Mouse (Mus musculus): ENCODE results near the gene Adsl.
"Not testable (repeated sequence)": the region's sequence is repeated elsewhere in the genome, so short reads cannot be mapped to it uniquely, and the experiment has no call there.

The Adsl gene

DNA sequence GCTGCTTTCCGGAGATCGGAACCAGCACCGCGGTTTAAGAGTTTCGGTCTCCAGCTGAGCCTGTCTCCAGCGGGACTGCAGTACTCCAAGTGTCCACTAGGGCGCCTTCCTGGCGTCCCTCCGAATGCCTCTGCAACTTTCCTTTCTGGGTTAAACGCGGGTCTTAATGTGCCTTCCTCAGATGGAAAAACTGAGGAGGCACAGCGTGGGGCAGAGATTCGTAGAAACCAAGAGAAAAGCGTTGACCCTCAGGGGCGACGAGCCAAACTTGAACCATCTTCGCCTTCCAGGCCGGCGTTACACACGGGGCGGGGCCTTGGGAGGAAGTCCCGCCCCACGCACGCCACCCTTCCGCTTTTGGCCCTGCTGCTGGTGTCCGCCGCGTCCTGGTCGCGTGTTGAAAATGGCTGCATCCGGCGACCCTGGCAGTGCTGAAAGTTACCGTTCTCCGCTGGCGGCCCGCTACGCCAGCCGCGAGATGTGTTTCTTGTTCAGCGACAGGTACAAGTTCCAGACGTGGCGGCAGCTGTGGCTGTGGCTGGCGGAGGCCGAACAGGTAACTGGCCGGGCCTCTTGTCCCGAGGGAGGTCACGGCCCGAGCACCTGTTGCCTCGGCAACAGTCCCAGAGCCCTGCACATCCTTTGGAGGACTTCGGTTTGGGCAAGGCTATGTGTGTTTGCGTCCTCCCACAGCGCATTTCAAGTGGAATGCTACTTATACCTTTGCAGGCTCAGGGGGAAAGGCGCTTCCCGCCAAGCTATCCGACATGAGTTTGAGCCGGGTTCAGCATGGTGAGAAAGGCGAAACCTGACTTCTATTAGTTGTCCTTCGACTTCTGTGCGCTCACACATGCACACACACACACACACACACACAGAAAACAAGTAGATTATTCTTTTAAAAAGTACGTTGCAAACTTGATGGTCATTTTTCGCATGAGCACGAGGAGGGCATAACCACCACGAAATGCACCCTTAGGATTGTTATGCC lies at the start of gene Adsl:
Adsl (plus strand) TSS at position 346 of the 991 bp plus-strand sequence.
- peak; percentile 84 for DNase-seq

DNA sequence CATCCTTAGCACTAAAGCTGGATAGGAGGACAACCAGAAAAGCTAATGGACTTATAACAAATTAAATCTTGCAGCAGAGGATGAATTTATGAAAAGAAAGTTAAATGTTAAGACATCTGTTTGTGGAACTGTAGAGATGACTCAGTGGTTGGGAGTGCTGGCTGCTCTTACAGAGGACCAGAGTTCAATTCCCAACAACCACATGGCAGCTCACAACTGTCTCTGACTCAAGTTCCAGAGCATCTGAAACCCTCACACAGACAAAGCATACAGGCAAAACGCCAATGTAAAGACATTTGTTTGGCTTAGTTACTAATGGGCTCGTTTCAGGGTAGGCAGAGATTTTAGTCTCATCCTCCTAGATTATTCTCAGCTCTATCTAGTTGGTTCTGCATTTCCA lies 48.5 kb upstream of the Adsl start:
- DNase-seq, result no peak

DNA sequence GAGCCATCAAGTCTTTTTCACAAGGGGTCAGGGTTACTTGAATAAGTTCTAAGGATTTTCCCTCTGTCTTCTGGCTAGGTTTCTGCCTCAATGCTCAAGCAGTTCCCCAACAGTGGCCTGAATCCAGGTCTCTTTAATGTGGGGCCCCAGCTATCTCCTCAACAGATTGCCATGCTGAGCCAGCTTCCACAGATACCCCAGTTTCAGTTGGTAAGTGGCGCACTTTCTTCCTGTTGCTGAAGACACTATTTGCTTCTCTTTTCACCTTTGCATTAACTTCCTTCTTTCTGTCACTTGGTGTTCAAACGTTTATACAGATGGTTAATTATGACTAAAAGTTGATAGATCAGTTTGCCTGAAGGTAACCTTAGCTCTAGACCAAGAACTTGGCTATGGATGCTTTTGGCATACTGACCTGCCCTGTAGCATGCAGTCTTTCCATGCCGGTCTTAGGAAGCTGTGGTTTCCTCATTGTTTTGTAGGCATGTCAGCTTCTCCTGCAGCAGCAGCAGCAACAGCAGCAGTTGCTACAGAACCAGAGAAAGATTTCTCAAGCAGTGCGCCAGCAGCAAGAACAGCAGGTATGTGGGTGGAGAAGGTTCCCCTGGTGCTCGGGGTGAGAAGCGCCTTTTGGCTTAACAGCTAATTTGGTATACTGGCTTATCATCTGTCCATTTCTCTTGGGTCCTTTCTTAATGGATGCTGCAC lies 46.3 kb upstream of the Adsl start:
- DNase-seq, result no peak

DNA sequence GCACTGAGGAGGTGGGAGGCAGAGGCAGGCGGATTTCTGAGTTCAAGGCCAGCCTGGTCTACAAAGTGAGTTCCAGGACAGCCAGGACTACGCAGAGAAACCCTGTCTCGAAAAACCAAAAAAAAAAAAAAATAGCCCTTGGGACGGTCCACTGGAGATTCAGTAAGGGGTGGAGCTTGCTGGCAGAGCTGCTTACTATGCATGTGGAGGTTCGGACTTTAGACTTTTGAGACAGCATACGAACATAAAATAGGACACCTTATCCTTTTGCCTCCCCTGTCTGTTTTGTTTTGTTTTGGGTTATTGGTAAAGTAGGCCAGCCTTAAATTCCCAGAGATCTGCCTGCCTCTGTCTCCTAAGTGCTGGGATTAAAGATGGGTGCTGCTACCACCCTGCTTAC lies 43.5 kb upstream of the Adsl start:
- not testable (repeated sequence) for DNase-seq

DNA sequence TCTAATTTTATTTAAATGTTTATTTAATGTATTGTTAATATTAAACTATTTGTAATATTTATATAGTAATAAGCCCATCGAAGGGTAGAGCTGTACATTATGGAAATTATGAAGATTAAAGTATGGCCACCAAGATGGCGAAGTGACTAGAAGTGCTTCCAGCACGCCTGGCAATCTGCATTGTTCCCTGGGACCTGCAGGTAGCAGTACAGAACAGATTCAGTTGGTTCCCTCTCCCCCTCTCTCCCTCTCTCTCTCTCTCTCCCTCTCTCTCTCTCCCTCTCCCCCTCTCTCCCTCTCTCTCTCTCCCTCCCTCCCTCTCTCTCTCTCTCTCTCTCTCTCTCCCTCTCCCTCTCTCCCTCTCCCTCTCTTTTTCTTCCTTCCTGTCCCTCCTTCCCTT lies 38.1 kb upstream of the Adsl start:
- no peak for DNase-seq

DNA sequence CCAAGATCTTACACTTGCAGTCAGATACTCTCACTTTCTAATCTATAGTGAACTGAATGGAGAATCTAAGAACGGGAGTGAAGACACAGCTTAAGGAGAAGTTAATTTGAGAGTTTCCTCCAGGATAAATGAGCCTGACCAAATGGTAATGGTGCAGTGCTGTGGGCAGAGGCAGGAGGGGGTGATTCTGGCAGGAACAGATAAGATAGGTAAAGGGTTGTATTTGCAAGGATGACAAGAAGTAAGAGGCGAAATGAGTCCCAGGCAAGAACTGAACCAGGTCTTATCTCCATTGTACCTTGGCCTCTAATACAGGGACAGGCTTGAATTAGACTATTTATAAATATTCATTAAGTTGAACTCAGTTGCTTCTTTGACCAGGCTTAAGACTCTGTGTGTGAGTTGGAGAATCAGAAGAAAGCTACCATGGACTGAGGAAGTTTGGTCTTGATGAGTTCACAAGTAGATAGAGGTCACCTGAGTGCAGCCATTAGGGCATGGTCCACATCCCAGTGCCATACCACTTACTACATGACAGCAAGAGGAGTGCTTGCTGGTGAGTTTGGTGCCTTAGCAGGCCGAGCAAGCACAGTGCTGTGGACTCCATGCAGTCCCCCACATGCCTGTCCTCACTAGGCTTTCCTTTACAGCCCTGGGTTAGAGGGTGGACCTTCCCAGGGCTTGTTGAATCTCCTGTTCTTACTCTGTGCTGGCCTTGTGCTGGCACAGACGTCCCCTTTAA lies 37.3 kb upstream of the Adsl start:
- DNase-seq, result no peak

DNA sequence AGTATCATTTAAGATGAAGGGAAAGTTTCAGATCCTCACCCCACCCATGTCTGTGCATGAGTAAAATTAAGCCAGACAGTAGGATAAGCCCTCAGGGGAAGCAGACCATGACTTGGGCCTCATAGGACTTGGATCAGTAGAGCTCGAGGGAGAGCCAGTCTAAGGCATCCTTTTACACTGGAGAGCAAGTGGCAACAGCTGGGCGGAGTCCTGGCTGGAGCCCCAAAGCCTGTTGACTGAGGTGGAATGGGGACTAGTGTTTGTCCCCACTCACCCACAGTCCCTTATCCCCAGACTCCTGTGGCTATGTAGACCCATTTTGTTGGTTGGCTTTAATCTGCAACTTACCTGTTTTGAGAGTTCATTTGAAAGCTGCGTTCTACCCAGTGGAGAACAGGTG lies 36.1 kb upstream of the Adsl start:
- DNase-seq, result no peak

DNA sequence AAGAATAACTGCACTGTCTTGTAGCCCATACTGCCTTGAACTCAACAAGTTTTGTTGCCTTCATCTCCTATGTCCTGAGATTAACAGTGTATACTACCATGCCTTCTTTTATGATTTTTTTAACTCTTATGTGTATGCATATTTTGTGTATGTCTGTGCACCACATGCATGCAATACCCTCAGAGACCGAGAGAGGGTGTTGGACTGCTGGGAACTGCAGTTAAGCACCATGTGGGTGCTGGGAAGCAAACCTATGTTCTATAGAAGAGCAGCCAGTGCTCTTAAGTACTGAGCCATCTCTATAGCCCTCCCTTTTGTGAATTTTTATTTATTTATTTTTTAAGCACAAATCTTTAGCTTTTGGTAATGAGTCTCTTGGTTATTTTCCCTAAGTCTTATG lies 34.5 kb upstream of the Adsl start:
- no peak for DNase-seq

DNA sequence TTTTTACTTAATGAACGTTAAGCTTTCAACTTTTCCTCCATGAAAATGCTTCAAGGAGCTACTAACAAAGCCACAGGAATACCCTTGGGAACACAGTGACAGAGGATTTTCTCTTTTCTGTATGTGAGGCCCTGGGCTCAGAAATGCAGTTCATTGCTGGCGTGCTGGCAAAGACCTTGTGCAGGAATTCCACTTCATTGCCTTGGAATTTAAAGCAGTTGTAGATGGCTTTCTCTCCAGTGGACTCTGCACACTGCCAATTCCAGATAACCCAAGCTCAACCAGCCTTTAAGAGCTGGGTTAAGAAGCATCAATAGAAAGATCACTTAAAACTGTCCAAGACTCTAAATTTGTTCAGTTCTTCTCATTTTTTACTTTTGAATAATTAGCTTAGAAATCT lies 32.4 kb upstream of the Adsl start:
- DNase-seq, result no peak

DNA sequence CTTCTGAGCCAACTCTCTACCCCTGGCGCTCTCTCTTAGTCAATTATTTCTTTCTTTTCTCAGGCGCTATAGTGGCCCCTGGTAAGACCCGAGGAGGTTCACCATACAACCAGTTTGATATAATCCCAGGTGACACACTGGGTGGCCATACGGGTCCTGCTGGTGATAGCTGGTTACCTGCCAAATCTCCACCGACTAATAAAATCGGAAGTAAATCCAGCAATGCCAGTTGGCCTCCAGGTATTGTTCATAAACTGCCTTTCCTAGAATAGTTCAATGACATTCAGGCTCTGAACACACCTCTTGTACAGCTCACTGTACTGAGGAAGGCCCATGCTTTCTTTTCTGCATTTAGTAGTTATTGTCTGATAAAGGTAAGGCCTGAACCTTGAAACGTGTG lies 31.7 kb upstream of the Adsl start:
- DNase-seq, result peak; percentile 17

DNA sequence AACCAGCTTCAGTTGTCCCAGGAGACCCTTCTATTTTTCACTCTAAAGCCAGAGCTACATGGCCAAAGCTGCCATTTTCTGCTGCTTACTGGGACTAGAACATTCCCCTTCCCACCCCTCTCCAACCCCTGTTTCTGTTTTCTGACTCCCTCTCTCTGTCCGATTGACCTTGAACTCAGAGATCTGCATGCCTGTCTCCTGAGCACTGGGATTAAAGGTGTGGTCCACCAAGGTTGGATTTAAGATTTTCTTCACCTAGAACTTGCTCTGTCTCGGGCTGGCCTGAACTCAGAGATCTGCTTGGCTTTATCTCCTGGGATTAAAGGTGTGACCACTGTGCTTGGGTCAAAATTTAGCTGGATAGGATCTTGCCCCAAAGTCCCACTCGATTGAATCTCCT lies 27.9 kb upstream of the Adsl start:
- DNase-seq, result no peak

DNA sequence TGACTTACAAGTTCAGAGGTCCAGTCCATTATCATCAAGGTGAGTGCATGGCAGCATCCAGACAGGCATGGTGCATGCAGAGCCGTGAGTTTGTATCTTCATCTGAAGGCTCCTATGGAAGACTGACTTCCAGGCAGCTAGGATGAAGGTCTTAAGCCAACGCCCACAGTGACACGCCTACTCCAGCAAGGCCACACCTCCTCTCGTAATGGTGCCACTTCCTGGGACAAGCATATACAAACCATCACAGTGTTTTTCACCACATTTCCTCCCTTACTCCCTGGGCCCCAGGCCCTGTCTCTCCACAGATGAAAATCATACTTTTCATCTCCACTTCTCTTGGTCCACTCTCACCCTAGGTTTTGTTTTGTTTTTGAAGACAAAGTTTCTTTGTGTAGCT lies 26.5 kb upstream of the Adsl start:
- DNase-seq, result no peak

DNA sequence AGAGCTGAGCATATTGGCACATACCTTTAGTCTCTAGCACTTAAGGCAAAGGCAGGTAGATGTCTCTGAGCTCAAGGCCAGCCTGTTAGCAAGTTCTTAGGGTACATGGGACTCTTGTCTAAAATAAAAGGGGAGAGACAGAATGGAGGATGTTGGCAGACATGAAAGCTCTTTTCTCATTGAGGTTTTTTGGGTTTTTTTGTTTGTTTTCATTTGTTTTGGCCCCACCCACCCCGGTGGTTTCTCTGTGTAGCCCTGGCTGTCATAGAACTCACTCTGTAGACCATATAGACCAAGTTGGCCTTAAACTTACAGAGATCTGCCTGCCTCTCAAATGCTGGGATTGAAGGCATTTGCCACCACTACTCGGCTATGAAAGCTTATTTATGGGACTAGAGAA lies 24.1 kb upstream of the Adsl start:
- DNase-seq, result no peak

DNA sequence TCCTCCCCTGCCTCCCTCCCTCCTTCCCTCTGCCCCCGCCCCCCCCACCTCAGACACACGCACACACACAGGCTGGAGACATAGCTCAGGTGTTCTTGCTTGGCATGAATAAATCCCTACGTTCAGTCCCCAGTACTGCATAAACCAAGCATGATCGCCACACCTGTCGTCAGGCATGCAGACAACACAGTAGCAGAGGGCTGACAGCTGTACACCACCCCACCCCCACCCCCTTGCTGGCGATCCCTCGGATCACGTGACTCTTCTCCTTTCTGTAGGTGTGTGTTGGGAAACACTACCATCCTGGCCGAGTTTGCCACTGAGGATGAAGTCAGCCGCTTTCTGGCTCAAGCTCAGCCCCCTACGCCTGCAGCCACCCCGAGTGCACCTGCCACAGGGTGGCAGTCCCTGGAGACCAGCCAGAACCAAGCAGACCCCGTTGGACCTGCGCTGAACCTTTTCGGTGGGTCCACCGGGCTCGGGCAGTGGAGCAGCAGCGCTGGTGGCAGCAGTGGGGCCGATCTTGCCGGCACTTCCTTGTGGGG lies 19.4 kb upstream of the Adsl start:
- no peak for DNase-seq

DNA sequence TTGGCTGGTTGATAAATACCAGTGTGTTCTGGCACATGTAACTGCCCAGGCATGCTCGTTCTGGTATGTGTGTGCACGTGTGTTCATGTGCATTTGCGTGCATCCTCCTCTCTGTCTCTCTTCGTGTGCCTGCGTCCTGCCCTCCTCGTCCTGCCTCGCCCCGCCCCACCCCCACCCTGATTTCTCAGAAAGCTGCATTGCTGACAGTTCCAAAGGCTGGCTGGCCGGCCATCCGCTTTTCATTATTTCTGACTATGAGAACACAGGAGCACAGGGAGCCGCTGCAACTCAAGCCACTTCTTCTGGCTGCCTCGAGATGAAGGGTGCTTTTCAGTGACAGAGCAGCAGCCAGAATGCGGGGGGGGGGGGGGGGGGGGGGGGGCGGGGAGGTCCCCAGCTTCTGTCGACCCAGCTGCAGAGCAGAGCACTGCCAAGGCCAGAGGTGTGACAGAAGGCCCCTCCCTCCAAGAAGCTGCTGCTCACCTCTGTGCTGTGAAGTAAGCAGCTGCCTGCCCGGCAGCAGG lies 18.2 kb upstream of the Adsl start:
- DNase-seq, result no peak

DNA sequence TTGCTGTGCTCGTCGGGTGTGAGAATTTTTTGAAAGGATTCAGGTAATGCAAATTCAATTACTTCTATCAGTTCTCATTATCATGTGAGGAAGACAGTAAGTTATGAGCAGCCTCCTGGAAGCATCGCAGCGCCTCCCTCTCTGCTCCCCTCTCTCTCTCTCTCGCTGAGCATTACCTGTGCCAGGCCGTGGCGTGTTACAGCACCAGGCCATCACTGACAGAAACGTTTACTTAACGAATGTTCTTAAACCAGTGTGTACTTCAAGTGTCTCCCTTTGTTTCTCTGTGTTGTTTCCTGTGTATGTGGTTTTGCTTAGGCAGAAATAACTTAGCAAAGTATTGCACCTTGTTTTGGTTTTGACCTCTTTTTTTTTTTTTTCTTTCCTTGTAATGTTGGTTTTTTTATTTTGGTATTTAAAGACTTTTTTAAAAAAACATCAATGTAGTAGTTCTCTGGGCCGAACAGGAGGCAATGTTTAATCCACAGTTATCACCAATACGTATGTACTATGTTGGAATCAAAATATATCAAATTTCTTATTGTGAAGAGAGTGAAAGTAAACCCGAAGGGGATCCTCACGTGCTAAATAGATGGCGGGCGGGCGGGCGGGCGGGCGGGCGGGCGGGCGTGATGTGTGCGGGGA lies 17.5 kb upstream of the Adsl start:
- DNase-seq, result not testable (repeated sequence)

DNA sequence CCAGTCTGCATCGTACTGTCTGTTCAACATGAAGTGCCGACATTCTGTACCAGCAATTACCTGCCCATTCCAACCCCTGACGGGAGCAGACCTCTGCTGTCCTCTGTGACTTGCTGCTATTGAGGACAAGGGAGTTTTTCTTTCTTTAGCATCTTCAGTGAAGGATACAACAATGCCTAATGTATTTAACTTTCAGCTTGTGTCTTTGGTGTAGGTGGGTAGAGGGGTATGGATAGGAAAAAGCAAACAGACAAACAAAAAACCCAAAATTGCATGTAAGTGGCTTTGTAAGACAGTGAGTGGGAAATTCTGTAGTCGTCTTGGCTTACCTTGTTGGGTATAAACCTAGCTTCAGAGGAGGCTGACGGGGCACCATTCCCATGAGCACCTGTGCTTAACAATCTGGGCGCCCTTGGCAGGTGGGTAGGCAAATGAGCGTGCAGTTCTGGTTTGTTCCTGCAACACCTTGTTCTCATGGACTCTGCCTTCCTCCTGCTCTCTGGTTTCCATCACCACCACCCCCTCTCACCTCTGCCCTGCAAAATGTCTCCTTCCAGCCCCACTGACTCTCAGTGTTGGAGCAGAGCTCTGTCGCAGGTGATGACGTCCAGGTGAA lies 16.8 kb upstream of the Adsl start:
- DNase-seq, result no peak

DNA sequence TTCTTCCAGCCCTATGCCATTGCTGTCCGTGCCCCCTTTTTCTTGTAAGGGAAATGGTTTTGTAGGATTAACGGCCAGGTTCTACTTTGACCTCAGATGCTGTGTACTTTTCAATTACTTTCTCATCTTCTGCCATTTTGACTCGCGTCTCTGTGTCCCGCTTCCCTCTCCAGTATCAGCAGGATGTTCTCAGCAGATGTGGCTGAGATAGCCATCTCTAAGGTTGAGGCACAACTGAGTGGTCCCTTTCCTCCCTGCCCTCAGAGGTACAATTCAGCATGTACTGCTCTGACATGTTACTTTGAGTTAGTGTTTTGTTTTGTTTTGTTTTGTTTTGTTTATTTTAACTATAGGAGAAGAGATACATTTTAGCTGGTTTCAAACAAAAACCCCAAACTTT lies 13.4 kb upstream of the Adsl start:
- DNase-seq, result no peak

DNA sequence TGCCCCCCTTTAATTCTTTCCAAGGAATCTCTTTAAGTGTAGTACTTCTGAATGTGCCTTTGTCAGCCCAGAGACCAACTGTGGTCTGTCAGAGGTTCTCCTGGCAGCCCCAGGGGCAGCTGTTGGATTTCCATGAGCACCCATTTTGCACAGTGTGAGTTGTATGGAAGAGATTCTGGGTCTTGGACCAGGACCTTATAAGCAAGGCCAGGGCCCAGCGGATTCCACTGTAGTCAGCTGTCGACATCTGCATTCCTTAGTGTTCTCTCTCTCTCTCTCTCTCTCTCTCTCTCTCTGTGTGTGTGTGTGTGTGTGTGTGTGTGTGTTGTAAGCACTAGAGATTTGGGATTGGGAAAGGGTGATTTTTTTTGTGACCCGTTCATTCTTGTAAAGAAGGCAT lies 11.6 kb upstream of the Adsl start:
- DNase-seq, result no peak

DNA sequence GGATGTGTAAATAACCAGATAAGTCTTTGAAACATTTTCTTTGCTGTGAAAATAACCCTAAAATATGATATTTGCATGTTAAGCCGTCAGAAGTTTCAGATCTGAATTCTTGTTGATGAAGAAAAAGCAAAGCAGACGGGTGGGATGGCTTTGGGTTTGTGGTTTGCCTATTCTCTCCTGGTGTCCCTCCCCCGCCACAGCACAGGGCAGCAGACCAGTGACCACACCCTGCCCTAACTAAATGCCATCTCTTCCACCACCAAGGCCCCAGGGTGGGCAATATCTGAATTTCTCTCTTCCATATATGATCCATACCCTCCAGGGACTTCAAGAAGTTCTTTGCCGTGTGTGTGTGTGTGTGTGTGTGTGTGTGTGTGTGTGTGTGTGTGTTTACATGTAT lies 9.7 kb upstream of the Adsl start:
- no peak for DNase-seq

DNA sequence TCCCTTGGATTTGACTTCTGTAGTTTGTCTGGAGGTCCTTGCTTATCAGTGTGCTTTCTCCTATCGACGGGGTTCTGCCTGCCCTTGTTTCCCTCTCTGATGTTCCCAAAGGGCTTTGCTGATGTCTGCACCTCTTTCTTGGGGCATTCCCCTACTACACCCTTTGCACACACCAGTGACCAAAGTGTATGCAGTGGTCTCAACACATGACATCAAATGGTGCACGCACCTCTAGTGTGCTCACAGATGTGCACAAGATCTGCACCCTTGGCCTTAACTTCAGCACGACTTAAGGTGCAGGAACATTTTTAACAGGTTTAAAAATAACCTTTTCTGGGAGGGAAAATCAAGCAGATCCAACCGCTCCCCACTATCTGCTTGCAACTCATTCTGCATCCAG lies 8.9 kb upstream of the Adsl start:
- DNase-seq, result no peak

DNA sequence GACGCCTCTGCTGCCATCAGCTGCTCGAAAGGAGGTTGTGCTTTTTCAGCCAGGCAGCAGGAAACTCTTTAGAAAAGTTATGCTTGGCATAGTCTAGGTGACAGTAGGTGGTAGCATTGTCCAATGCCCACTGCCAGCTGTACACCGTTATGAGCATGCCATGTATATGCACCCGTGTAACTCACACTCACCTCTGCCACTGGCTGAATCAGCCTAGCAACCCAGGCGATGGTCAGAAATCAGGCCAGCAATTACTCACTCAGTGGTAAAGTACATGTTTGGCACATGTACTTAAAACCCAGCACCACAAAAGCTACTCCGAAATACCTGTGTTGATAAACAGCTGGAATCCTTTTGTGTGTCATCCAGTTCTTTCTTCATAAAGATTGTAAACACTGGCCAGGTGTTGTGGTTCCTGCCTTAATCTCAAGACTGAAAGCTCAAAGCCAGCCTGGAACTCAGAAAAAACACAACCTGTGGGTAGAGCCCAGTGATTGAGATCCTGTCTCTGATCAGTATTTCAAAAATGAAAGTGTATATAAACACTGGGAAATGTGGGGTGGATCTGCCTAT lies 6.7 kb upstream of the Adsl start:
- DNase-seq, result no peak

All from cerebellum, adult 11 months (tissue).